37 mouse cellular contexts compared by ENCODE assay signal in the genomic region with DNA sequence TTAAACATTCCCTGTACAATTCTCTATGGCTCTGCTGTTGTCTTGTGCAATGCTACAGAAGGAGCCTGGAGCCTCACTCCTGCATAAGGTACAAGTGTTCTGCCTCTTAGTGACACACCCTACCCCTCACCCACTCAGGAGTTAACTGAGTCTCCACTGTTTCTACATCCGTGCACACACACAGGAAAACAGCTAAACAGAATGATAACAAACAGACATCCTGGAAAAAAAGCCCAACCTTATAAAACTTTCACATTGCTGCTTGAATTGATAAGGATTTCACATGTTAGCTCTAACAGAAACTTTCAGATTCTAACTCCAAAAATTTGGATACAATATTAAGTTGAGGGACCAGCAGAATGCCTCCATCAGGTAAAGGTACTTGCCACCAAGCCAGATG. TPM values are rescaled to one million over a fixed set of nuclear protein-coding genes. Genes with fewer than 3 reads are reported as not detected.
"Had no signal": no experiment of that assay in that cellular context is flagged by ENCODE, and none has a peak within 500 bp of the region (broad histone marks: within the 10 kb centered on the region; RNA-seq: fewer than 3 reads in every experiment).

No protein-coding gene starts in this region.

- H3K9ac ChIP-seq: limb, embryonic 12.5 days; limb, embryonic 13.5 days; limb, embryonic 15.5 days; liver, embryonic 12.5 days; liver, embryonic 13.5 days; liver, embryonic 14.5 days; liver, embryonic 15.5 days; liver, postnatal 0 days; lung, embryonic 14.5 days; lung, embryonic 15.5 days; midbrain, embryonic 12.5 days; midbrain, embryonic 13.5 days; midbrain, embryonic 15.5 days; neural tube, embryonic 12.5 days; neural tube, embryonic 13.5 days had no signal

- DNase-seq: left cerebral cortex, postnatal 4 days; liver; liver, embryonic 13.5 days; liver, postnatal 0 days; lung, adult 18-20 months; lung, adult 2 months; lung, embryonic 14.5 days; lung, postnatal 10 days; lung, postnatal 14 days; lung, postnatal 4 days; midbrain, embryonic 14.5 days had no signal

- H3K4me2 ChIP-seq: limb, embryonic 12.5 days; limb, embryonic 13.5 days; limb, embryonic 15.5 days; liver, embryonic 11.5 days; liver, embryonic 12.5 days; liver, embryonic 13.5 days; liver, embryonic 15.5 days; lung, embryonic 14.5 days; lung, embryonic 15.5 days; midbrain, embryonic 11.5 days; midbrain, embryonic 12.5 days; midbrain, embryonic 13.5 days; midbrain, embryonic 15.5 days; neural tube, embryonic 12.5 days; neural tube, embryonic 13.5 days had no signal

- H3K36me3 ChIP-seq: limb, embryonic 10.5 days; limb, embryonic 12.5 days; limb, embryonic 13.5 days; limb, embryonic 15.5 days; liver, embryonic 12.5 days; liver, embryonic 13.5 days; liver, embryonic 15.5 days; lung, embryonic 15.5 days; midbrain, embryonic 10.5 days; midbrain, embryonic 12.5 days; midbrain, embryonic 13.5 days; midbrain, embryonic 15.5 days; neural tube, embryonic 12.5 days; neural tube, embryonic 13.5 days had no signal

- H3K4me1 ChIP-seq: limb, embryonic 10.5 days; limb, embryonic 12.5 days; limb, embryonic 13.5 days; limb, embryonic 15.5 days; liver, embryonic 12.5 days; liver, embryonic 13.5 days; liver, embryonic 15.5 days; lung, embryonic 15.5 days; megakaryocyte, embryonic 14.5 days; midbrain, embryonic 10.5 days; midbrain, embryonic 12.5 days; midbrain, embryonic 13.5 days; midbrain, embryonic 15.5 days; neural tube, embryonic 12.5 days; neural tube, embryonic 13.5 days had no signal

- H3K27me3 ChIP-seq: limb, embryonic 12.5 days; limb, embryonic 13.5 days; limb, embryonic 15.5 days; liver, embryonic 12.5 days; liver, embryonic 13.5 days; liver, embryonic 15.5 days; lung, embryonic 15.5 days; megakaryocyte, embryonic 14.5 days; midbrain, embryonic 12.5 days; midbrain, embryonic 13.5 days; midbrain, embryonic 15.5 days; neural tube, embryonic 12.5 days; neural tube, embryonic 13.5 days had no signal

- H3K9me3 ChIP-seq: limb, embryonic 10.5 days; limb, embryonic 12.5 days; limb, embryonic 13.5 days; limb, embryonic 15.5 days; liver, embryonic 12.5 days; liver, embryonic 13.5 days; liver, embryonic 15.5 days; lung, embryonic 15.5 days; megakaryocyte, embryonic 14.5 days; midbrain, embryonic 10.5 days; midbrain, embryonic 12.5 days; midbrain, embryonic 13.5 days; midbrain, embryonic 15.5 days; neural tube, embryonic 12.5 days; neural tube, embryonic 13.5 days had no signal

- H3K4me3 ChIP-seq: limb, embryonic 10.5 days; limb, embryonic 12.5 days; limb, embryonic 13.5 days; limb, embryonic 15.5 days; liver, embryonic 12.5 days; liver, embryonic 13.5 days; liver, embryonic 15.5 days; lung, embryonic 15.5 days; megakaryocyte, embryonic 14.5 days; midbrain, embryonic 10.5 days; midbrain, embryonic 12.5 days; midbrain, embryonic 13.5 days; midbrain, embryonic 15.5 days; myocyte; neural tube, embryonic 12.5 days; neural tube, embryonic 13.5 days had no signal

- H3K27ac ChIP-seq: limb, embryonic 10.5 days; limb, embryonic 12.5 days; limb, embryonic 13.5 days; limb, embryonic 15.5 days; liver, embryonic 12.5 days; liver, embryonic 13.5 days; liver, embryonic 14.5 days; liver, embryonic 15.5 days; lung, embryonic 15.5 days; macrophage; midbrain, embryonic 10.5 days; midbrain, embryonic 12.5 days; midbrain, embryonic 13.5 days; midbrain, embryonic 15.5 days; neural tube, embryonic 12.5 days; neural tube, embryonic 13.5 days had no signal

- ATAC-seq: liver, embryonic 12.5 days; liver, postnatal 0 days; midbrain, embryonic 13.5 days; midbrain, embryonic 15.5 days; midbrain, embryonic 16.5 days had no signal

RNA-seq across cellular contexts. Expression of a gene that starts 17.0 kb away (rescaled TPM):
- total RNA-seq: megakaryocyte progenitor cell, adult 5-6 weeks; megakaryocyte, adult 5-6 weeks; megakaryocyte-erythroid progenitor cell, adult 5-6 weeks; monocyte, adult 5-6 weeks had no signal
- polyA plus RNA-seq: limb, embryonic 11.5 days; macrophage; myocyte; neural tube, embryonic 11.5 days had no signal
